Mouse (Mus musculus): Measurements from ENCODE around the gene Naa80.

Gene Naa80

DNA sequence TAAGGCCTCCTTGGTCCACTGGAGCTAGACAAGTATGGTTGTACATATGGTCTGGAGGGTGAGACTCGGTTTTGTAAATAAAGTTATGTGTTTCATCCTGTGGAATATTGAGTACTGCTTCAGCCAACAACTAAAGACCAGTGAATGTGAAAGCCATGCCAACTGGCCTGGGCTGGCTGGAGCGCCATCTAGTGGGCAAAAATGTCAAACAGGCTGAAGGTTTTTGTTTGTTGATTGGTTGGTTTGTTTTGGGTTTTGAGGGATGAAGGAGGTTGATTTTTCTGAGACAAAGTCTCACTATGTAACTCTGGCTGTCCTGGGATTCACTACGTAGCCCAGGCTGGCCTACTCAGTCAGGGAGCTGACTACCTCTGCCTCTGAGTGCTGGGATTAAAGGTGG is 33.1 kb upstream of the Naa80 start:
- no peak for TF ChIP-seq GATA4 (IDR thresholded peaks at IDR 0.05; ENCODE audit: insufficient replicate concordance, low read length)

DNA sequence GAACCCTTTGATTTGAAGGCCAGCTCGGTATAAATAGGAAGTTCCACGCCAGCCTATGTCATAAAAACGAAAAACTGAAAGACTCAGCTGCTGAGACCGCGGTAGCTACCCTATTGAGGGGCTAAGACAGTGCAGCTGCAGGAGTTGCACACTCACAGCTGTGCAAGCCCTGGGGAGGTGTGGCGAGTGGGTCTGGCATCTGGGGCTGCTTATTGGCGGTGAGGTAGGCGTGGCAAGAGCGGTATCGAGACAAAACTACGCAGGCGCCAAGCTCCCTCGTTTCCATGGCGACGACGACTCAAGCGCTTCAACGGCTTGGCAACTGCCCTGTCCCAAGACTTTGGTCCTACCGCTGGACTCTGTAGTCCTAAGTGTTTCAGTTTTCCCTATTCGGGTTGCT is 31.7 kb upstream of the Naa80 start, which contains the start of gene Zmynd10:
Gene Zmynd10, plus strand, starts transcription at position 273 of the 400 bp plus-strand sequence.
- no peak for TF ChIP-seq GATA4 (IDR thresholded peaks at IDR 0.05; ENCODE audit: insufficient replicate concordance, low read length)

DNA sequence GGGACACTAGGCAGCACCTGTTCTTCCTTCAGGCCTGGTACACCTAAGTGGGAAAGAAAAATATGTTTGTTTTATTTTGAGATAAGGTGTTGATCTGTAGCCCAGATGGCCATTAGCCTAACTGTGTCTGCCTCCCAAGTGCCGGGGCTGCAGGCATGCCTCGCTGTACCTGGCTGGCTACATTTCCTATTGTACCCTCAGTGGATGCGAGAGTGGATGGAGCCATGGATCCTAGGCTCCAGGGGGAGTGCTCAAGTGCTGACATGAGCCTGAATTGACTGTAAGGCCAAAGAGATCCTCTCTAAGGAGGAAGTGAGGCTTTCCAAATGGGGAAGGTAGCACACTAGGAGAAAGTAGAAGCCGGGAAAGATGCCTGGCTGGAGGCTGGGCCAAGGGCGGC is 30.7 kb upstream of the Naa80 start:
- no peak for TF ChIP-seq GATA4 (IDR thresholded peaks at IDR 0.05; ENCODE audit: insufficient replicate concordance, low read length)

DNA sequence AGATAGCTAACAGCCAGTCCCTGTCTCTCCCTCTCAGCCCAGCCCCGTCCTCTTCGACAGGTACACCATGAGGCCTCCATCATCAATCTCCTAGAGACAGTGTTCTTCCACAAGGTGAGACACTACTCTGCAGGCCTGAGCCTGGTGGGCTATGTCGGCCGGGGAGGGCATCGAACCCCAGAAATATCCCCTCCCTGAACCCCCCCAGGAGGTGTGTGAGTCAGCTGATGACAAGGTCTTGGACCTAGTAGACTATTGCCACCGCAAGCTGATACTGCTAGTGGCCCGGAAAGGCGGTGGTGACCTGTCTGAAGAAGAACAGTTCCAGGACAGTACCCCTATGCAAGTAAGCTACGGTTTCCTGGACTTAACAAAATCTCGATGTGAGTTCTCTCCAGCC is 29.9 kb upstream of the Naa80 start:
- no peak for TF ChIP-seq GATA4 (IDR thresholded peaks at IDR 0.05; ENCODE audit: insufficient replicate concordance, low read length)

DNA sequence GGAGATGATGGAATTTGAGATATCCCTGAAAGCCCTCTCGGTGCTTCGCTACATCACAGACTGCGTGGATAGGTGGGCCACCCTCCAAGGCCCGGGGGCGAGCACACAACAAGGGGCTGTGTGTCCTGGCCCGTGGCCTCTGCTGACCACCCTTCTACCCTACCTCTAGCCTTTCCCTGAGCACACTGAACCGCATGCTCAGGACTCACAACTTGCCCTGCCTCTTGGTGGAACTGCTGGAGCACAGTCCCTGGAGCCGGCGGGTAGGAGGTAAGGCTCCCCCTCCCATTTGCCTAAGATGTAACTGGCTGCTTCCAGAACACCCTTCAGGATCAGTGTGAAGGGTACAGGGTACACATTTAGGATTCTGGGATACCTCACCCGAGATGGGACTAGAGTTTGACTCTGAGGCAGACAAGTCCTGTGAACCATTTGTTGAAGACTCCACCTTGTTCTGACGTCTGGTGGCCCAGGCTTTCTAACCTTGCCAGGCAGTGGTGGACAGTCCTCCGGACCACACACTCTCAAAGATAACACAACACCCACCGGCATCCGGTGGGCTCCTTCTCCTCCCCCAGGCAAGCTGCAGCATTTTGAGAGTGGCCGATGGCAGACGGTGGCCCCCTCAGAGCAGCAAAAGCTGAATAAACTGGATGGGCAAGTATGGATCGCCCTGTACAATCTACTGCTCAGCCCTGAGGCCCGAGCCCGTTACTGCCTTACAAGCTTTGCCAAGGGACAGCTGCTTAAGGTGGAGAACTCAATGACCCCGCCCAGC is 29.2 kb upstream of the Naa80 start:
- no peak for TF ChIP-seq GATA4 (IDR thresholded peaks at IDR 0.05; ENCODE audit: insufficient replicate concordance, low read length)

DNA sequence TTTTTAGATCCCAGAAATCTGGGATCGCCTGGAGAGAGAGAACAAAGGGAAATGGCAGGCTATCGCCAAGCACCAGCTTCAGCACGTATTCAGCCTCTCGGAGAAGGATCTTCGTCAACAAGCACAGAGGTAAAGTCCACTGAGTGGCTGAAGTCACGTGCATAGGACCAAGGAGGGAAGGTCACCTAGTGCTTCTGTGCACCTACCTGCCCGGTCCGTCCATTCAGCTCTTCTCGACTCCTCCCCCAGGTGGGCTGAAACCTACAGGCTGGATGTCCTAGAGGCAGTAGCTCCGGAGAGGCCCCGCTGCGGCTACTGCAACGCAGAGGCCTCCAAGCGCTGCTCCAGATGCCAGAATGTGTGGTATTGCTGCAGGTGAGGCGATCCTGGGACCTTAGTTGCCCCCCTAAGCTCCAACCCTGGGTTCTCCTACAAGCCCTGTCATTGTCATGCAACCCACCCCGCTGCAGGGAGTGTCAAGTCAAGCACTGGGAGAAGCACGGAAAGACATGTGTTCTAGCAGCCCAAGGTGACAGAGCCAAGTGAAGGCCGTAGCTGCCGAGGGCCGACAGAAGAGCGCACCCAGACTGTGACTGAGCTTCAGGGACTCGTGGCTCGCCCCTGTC is 28.1 kb upstream of the Naa80 start:
- no peak for TF ChIP-seq GATA4 (IDR thresholded peaks at IDR 0.05; ENCODE audit: insufficient replicate concordance, low read length)

DNA sequence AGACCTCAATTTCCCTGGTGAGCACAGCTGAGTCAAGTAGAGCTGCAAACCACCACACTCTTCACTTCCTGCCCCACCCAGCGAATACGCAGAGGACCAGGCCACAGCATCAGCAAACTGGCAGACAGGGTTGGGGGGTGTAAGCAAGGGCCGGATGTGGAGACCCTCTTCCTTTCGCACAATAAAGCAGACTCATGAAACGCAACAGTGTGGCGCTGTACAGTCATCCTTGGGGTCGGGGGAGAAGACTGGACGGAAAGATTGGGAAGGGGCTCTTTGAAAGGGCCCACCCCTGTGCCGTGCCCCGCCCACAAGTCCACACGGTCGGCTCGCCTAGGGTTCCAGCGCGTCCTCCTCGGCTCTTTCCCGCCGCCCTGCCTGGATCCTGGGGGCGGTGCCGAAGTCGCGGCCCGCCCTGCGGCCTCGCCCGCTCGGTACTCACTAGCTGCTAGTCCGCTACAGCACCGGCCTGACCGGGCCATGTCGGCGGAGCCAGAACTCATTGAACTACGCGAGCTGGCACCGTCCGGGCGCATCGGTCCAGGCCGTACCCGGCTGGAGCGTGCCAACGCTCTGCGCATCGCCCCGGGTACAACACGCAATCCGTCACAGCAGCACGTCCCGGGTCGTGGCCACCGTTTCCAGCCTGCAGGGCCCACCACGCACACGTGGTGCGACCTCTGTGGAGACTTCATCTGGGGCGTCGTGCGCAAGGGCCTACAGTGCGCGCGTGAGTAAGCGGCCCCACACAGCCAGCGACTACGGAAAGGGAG is 27.4 kb upstream of the Naa80 start, which contains the start of gene Rassf1:
Gene Rassf1, plus strand, starts transcription at position 439 of the 773 bp plus-strand sequence.
- no peak for TF ChIP-seq GATA4 (IDR thresholded peaks at IDR 0.05; ENCODE audit: insufficient replicate concordance, low read length)

DNA sequence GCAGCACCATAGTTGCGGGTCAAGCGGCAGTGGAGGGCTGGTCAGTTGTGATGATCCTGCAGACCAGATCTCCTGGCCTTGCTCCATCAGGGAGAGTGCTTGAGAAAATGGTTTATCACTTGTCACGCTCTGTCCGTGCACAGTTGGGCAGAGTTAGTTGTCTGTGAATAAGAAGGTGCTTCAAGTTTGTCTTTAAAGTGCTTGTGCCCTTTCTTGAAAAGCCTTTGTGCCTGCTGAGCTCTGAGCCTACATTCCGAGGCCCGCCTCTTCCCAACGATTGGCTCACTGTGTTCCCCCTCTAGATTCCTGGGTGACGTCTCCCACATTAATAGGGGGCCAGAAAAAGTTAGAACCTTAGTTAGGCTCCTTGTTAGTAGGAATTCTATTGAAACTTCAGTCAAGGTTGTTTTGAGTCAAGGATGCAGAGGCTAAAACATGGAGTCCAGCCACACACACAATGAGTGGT is 26.8 kb upstream of the Naa80 start:
- TF ChIP-seq GATA4 (IDR thresholded peaks at IDR 0.05; ENCODE audit: insufficient replicate concordance, low read length), result no peak

DNA sequence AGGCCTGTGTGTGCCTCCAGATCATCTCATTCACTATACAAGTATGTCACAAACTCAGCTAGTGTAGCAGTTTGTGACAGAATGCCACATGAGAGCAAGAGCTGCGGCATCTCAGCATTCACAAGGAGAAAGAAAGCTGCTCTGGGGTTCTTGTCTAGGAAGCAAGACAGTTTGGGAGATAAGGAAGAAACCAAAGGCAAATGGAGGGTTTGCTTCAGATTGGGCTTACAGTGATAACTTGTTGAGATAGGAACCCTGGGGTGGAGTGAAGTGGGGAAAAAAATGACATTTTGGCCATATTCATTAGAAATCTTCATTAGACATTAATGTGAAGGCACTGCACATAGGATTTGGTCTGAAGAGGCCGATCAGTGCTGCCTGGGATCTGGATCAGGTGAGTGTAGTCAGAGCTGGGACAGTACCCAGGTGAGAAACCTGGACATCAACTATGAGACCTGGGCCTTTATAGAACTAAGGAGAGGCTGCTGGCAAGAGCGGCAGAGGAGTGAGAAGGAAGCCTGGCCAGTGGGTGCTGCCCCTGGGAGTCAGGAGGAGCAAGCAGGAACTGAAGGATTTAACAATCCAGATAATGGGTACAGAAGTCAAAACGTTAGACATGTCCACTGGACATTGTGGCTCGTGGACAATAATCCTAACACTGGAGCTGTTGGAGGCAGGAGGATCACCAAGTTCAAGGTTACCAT is 25.8 kb upstream of the Naa80 start:
- TF ChIP-seq GATA4 (IDR thresholded peaks at IDR 0.05; ENCODE audit: insufficient replicate concordance, low read length), result no peak

DNA sequence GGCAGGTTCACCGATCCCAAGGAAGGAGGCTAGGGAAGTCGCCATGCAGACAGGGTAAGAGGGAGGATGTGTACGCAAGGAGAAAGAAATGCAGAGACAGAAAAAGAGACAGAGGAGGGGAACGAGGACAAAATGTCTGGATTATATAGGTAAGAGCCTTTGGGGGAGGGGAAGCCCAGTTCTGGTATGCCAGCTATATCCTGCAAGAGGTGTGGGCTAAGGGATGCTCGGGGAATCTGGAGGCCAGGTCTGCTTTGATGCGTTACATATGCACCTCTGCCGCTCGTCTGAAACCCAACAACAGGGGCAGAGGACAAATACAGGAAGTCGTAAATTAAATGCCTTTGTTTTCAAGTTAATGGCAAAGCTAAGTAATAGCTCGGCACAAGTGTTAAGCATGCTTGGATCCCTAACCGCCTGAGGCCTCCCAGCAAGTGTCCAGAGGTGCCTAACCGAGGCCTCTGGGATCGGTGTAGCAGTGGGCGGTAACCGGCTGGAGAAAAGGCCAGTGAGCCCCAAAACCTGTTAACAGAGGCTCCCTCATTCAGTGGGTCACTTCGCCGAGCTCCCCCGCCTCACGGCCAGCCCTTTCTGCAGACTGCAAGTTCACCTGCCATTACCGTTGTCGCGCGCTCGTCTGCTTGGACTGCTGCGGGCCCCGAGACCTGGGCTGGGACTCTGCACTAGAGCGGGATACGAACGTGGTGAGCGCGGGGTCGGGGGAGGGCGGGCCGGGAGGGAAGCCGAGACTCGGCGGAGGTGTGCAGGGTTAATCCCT is 25.0 kb upstream of the Naa80 start:
- no peak for TF ChIP-seq GATA4 (IDR thresholded peaks at IDR 0.05; ENCODE audit: insufficient replicate concordance, low read length)

DNA sequence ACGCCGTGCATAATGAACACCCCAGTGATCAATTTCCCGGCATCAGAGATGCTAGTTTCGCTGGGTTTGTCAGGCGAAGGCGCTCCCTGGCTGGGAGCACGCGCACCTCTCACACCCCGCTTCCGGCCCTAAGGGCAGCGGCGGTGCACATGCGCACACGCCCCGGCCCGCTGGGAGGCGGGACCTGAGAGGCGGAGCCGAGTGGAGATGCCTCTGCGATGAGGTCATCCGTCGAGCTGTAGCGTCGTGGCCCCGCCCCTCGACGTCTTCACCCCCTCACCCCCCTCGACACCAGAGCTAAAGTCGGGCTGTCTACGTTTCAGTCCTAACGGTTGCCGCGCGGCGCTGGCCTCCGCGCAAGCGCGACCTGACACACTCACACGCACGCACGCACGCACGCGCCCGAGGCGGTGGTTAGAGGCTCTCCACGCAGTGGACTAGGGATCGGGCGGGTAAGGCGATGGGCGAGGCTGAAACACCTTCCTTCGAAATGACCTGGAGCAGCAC is 24.3 kb upstream of the Naa80 start:
- no peak for TF ChIP-seq GATA4 (IDR thresholded peaks at IDR 0.05; ENCODE audit: insufficient replicate concordance, low read length)

DNA sequence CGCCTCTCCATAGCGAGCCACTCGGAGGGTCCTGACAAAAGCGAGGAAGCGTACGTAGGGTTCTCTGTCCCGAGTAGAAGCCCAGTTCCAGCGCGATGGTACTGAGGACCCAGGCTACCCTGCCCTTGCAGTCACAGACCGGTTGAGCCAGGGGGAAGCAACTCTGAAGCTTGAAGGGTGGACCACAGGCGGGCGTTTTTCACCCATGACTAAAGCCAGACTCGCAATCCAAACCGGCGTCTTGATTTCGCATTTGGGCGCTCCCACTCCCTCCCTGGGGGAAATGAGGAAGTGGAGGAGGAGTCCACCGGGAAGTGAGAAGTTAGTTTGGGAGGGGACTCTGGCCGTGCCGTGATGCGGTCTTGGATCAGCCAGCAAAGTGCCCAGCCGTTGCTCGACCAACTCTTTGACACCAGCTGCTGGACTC is 23.6 kb upstream of the Naa80 start:
- no peak for TF ChIP-seq GATA4 (IDR thresholded peaks at IDR 0.05; ENCODE audit: insufficient replicate concordance, low read length)

DNA sequence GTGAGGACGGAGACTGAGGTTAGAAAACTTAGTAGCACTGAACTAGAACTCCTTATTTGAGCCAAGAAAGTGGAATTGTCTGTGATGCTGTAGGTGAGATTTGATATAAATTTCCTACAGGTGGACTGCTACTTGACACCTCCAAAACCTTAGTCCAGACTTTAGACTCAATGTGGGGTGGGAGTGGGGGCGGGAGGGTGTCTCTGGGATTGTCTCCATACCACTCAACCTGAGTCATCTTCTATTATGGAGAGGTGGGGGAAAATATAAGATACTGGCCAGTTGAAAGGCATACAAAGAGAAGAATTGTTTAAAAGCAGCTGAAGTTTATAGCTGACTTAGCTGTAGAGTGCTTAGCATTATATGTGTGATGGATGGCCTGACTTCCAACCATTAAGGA is 23.0 kb upstream of the Naa80 start:
- no peak for TF ChIP-seq GATA4 (IDR thresholded peaks at IDR 0.05; ENCODE audit: insufficient replicate concordance, low read length)

DNA sequence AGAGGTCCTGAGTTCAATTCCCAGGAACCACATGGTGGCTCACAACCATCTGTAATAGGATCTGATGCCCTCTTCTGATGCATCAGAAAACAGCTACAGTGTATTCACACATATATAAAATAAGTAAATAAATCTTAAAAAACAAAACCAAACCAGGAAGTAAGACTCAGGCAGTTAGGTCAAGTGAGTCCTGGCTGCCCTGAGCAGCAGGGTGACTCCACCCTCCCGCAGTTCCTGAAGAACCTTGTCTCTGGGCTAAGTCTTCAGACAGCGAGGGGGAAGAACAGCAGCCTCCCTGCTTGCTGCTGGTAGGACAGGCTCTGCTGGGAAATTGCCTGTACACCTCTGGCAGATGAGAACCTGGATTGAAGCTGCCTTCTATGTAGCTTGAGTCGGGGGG is 22.3 kb upstream of the Naa80 start:
- no peak for TF ChIP-seq GATA4 (IDR thresholded peaks at IDR 0.05; ENCODE audit: insufficient replicate concordance, low read length)
